ENCODE assay signal across 22 mouse cellular contexts in genomic region chr17:34200772-34201505, GRCm38 (mm10). TPM values are rescaled to one million over a fixed set of nuclear protein-coding genes. Genes with fewer than 3 reads are reported as not detected.
DNase-seq lines count a peak whose midpoint lies in the region; ATAC-seq and TF ChIP-seq lines count a peak whose summit lies in the region.
"Had no signal": no experiment of that assay in that cellular context is flagged by ENCODE, and none has a peak within 500 bp of the region (broad histone marks: within the 10 kb centered on the region; RNA-seq: fewer than 3 reads in every experiment).

No protein-coding gene starts in this region.

- H3K36me3 ChIP-seq in thymus, adult 2 months (ENCODE audit: control insufficient read depth, insufficient read depth, low read length), result 0 out of 2 replicates have a peak, but pooled peaks cover 3% of the 10 kb centered on the region
- H3K36me3 ChIP-seq: embryonic facial prominence, embryonic 13.5 days; forebrain, embryonic 12.5 days; heart, embryonic 13.5 days; hindbrain, embryonic 15.5 days had no signal

- no peak for TF ChIP-seq CTCF in thymus, adult 2 months (IDR thresholded peaks at IDR 0.05; ENCODE audit: borderline replicate concordance, control insufficient read depth, extremely low read depth, insufficient read depth, low read length, poor library complexity)

- DNase-seq in CD4-positive, CD25-positive, alpha-beta regulatory T cell, adult 2 months (ENCODE audit: low read depth, low spot score), result peak; percentile 45
- peak; percentile 60 for DNase-seq in CD4-positive helper T cell, adult 2 months (ENCODE audit: low read depth, low spot score)
- no peak for DNase-seq in thymus, adult 2 months
- peak; percentile 49 to 75 for DNase-seq in thymus, postnatal 36 days
- no peak for DNase-seq in left cerebral cortex, postnatal 14 days (ENCODE audit: low spot score in 2 of 2)
- no peak for DNase-seq in urinary bladder, postnatal 14 days (ENCODE audit: low spot score)
- DNase-seq: adrenal gland, adult 8-10 months; B cell, adult 2 months; cerebellum, adult 11 months; cerebellum, adult 9-10 months; cerebellum, postnatal 25 days; forebrain, postnatal 0 days; gastrocnemius, adult 2 months; gastrocnemius, postnatal 25 days; heart, postnatal 14 days had no signal

- no peak for TF ChIP-seq POLR2A in thymus, adult 2 months (IDR thresholded peaks at IDR 0.05; ENCODE audit: control insufficient read depth, extremely low read depth, insufficient read depth, low read length, poor library complexity)

- peak overlapping the region; percentile 87 for H3K27ac ChIP-seq in thymus, adult 2 months (ENCODE audit: control insufficient read depth, insufficient read depth, low read length)
- H3K27ac ChIP-seq: embryonic facial prominence, embryonic 13.5 days; forebrain, embryonic 12.5 days; gastrocnemius, adult 2 months; heart, embryonic 13.5 days; hindbrain, embryonic 15.5 days had no signal

- peak overlapping the region; percentile 18 for H3K4me3 ChIP-seq in thymus, adult 2 months (ENCODE audit: control insufficient read depth, insufficient read depth, low read length)
- H3K4me3 ChIP-seq: embryonic facial prominence, embryonic 13.5 days; forebrain, embryonic 12.5 days; gastrocnemius, adult 2 months; heart, embryonic 13.5 days; hindbrain, embryonic 15.5 days had no signal

- intact Hi-C loops in left cerebral cortex, postnatal 14 days (cut with DNase I), result no loop called here

- 40% methylated on average over 16 of the region's 16 CpGs for WGBS in thymus, adult 2 months

- H3K27me3 ChIP-seq in thymus, adult 2 months (ENCODE audit: control insufficient read depth, insufficient read depth, low read length), result no peaks in the 10 kb centered on the region

- ATAC-seq in CD4-positive, CD25-positive, alpha-beta regulatory T cell, adult 4 months, result no peak
- ATAC-seq: forebrain, postnatal 0 days had no signal

- peaks cover 42% of the 10 kb centered on the region for H3K4me1 ChIP-seq in thymus, adult 2 months (replicated peaks; ENCODE audit: control insufficient read depth, insufficient read depth, low read length)

RNA-seq across cellular contexts. Expression of gene Tap2, which starts 2.4 kb away (rescaled TPM):
- 100 to 1,000 TPM in 1 of 2 experiments, 10 to 100 TPM in 1; 78.9 to 260 TPM for polyA plus RNA-seq in CD4-positive, CD25-positive, alpha-beta regulatory T cell, adult 4 months (2017; shearing (Covaris generic))
- polyA plus RNA-seq in thymus, adult 2 months (2012; rRNA removed), result 231 and 232 TPM in 2 replicates
- 1 to 10 TPM; 3.1 to 5.0 TPM for total RNA-seq in left cerebral cortex, postnatal 14 days (2021)

RNA-seq across cellular contexts. Expression of gene Psmb8, which starts 3.4 kb away (rescaled TPM):
- polyA plus RNA-seq in CD4-positive, CD25-positive, alpha-beta regulatory T cell, adult 4 months (2017; shearing (Covaris generic)), result 100 to 1,000 TPM; 781 to 871 TPM
- polyA plus RNA-seq in thymus, adult 2 months (2012; rRNA removed), result 656 and 705 TPM in 2 replicates
- 1 to 10 TPM; 2.6 to 2.7 TPM for total RNA-seq in left cerebral cortex, postnatal 14 days (2021)

RNA-seq across cellular contexts. Expression of gene Psmb9, which starts 13.4 kb away (rescaled TPM):
- 100 to 1,000 TPM; 280 to 324 TPM for polyA plus RNA-seq in CD4-positive, CD25-positive, alpha-beta regulatory T cell, adult 4 months (2017; shearing (Covaris generic))
- polyA plus RNA-seq in thymus, adult 2 months (2012; rRNA removed), result 288 and 334 TPM in 2 replicates
- total RNA-seq in left cerebral cortex, postnatal 14 days (2021), result 1 to 10 TPM; 1.8 to 2.2 TPM

RNA-seq across cellular contexts. Expression of gene Tap1, which starts 13.6 kb away (rescaled TPM):
- 100 to 1,000 TPM; 163 to 238 TPM for polyA plus RNA-seq in CD4-positive, CD25-positive, alpha-beta regulatory T cell, adult 4 months (2017; shearing (Covaris generic))
- polyA plus RNA-seq in thymus, adult 2 months (2012; rRNA removed), result 197 and 202 TPM in 2 replicates
- total RNA-seq in left cerebral cortex, postnatal 14 days (2021), result 1 to 10 TPM; 2.1 to 2.8 TPM

RNA-seq across cellular contexts. Expression of gene H2-Ob, which starts 37.8 kb away (rescaled TPM):
- 100 to 1,000 TPM in 1 of 2 experiments, 10 to 100 TPM in 1; 81.1 to 105 TPM for polyA plus RNA-seq in CD4-positive, CD25-positive, alpha-beta regulatory T cell, adult 4 months (2017; shearing (Covaris generic))
- polyA plus RNA-seq in thymus, adult 2 months (2012; rRNA removed), result 30.1 and 37.5 TPM in 2 replicates
- total RNA-seq in left cerebral cortex, postnatal 14 days (2021), result under 1 TPM in 1 of 2 experiments, not detected in 1; 0.15 TPM
- polyA plus RNA-seq: embryonic facial prominence, embryonic 13.5 days; forebrain, embryonic 12.5 days; G1E; heart, embryonic 13.5 days; hindbrain, embryonic 11.5 days had no signal

Comparison
In these comparisons a context has a peak if more than half of its experiments do, and no peak if none do; other contexts are left out.
1. DNase-seq: peak in CD4-positive, CD25-positive, alpha-beta regulatory T cell, adult 2 months (single experiment), CD4-positive helper T cell, adult 2 months (single experiment) and thymus, postnatal 36 days (2 of 2); none in thymus, adult 2 months (single experiment), left cerebral cortex, postnatal 14 days (0 of 2) and urinary bladder, postnatal 14 days (single experiment).